Mouse (Mus musculus) bone marrow, adult 2 months (tissue): Measurements from ENCODE around the gene Ocrl. TPM values are rescaled to one million over a fixed set of nuclear protein-coding genes. Genes with fewer than 3 reads are reported as not detected.

Source experiments
- H3K27ac ChIP-seq: fragments of 200-500 bp; 2 replicates; pipeline ENCODE4 v1.5.1; 2012; ENCODE audit warnings: low read depth, mild to moderate bottlenecking, control low read depth, inconsistent platforms, low read length; ENCODE audit not compliant: control insufficient read depth, poor library complexity, insufficient read depth
- H3K4me1 ChIP-seq: fragments of 200-500 bp; 2 replicates; pipeline ENCODE4 v1.6.1; 2011; ENCODE audit warnings: low read length; ENCODE audit not compliant: control insufficient read depth, insufficient read depth
- H3K4me3 ChIP-seq: fragments of 200-500 bp; replicated peaks from 2 replicates; pipeline ENCODE3; 2011; ENCODE audit warnings: mild to moderate bottlenecking, low read depth, low read length, control low read depth; ENCODE audit not compliant: control insufficient read depth
- CTCF ChIP-seq: fragments of 200-500 bp; IDR thresholded peaks from 2 replicates; pipeline ENCODE4 v1.5.1; 2011; ENCODE audit warnings: low read length, control low read depth; ENCODE audit not compliant: control insufficient read depth, insufficient read depth
- POLR2A ChIP-seq: fragments of 200-500 bp; IDR thresholded peaks from 2 replicates; pipeline ENCODE4 v1.6.1; 2011; ENCODE audit warnings: low read depth, mild to moderate bottlenecking, control low read depth, low read length, borderline replicate concordance; ENCODE audit not compliant: control insufficient read depth
- WGBS: fragments of 180-500 bp; shearing (Covaris S2); methylation state at CpG from one replicate; pipeline ENCODE4 v1.1.7; 2018; 5-methylcytosine and 5-hydroxymethylcytosine counted together
- polyA plus RNA-seq: library from polyadenylated mRNA; stranded (reverse); fragments of >200 nt; gene quantifications from 2 replicates; pipeline ENCODE4 v1.2.4, GENCODE M21; 2011; ENCODE audit warnings: low replicate concordance; ENCODE audit not compliant: missing spikeins, insufficient read depth, insufficient read length

Ocrl gene
- polyA plus RNA-seq = 5.5 and 6.8 TPM in 2 replicates

DNA sequence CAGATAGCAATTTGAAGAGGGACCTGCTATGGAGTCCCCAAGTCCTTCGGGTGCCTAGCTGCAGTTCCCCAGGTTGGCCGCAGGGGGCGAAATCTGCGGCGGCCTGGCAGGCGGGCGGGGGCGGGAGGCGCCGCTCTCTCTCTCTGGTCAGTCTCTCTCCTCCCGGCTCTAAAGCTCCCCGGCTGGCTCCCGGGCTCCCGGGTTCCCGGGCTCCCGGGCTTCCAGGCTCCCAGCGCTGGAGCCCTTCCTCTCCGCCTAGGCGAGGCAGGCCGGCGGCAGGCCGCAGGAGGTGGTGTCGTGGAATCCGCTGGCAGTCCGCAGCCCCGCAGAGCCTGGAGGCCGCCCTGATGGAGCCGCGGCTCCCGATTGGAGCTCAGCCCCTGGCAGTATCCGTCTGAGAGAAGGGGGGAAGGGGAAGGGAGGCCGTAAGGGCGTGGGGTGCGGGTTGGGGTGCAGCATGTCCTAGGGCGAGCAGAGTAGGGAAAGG lies at the start of gene Ocrl:
TSS of gene Ocrl (plus strand) at position 82 of the 487 bp plus-strand sequence.
- H3K27ac ChIP-seq = peak within 1 kb of the TSS; percentile 58
- 10% methylated on average over 24 of the region's 35 CpGs for WGBS
- peak within 1 kb of the TSS; percentile 85 for H3K4me3 ChIP-seq
- no peaks in the 10 kb centered on the region; the same call in 1 of the 2 replicates for H3K4me1 ChIP-seq
- TF ChIP-seq POLR2A (no peak), CTCF (peak; percentile 58; the same call in 1 of the 2 replicates)

DNA sequence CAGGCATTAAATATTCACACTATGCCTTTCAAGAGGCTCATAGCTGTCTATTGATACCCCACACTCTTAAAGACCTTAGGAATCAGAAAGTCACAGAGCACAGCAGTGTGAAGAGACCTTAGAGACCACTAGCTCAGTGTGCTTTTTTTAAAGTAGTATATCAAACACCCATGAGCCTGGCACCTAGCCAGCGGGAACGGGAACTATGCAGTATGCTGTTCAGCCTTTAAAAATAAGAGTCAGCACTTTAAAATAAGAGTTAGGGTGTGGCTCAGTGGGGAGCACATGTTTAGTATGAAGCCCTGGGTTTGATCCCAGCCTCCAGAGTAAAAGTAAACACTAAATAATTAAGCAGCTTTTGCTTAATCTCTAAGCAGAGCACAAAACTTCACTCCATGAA lies 32.1 kb upstream of the Ocrl start:
- 15% methylated on average over 2 of the region's 2 CpGs for whole genome bisulfite sequencing
- Histone ChIP-seq H3K27ac (no peak overlapping the region), H3K4me1 (no peaks in the 10 kb centered on the region), H3K4me3 (no peak overlapping the region)
- TF ChIP-seq POLR2A (no peak), CTCF (no peak)

DNA sequence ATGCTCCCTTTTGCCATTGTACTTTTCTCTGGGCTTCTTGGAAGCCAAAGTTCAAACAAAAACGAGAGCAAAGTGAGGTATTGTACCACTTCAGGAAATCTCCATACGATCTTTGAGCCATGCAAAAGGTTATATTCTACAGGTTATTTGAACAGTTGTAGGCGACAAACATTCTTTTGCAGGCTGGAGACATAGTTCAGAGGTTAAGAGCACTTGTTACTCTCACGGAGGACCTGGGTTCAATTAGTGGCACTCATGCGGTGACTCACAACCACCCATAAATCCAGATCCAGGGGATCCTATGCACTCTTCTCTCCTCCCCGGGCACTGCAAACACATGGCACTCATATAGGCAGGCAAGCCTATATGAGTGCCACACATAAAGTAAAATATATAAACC lies 29.4 kb upstream of the Ocrl start:
- Histone ChIP-seq H3K4me1 (no peaks in the 10 kb centered on the region), H3K4me3 (no peak overlapping the region), H3K27ac (no peak overlapping the region)
- 82% methylated on average over 6 of the region's 6 CpGs for WGBS
- no peak for TF ChIP-seq POLR2A
- no peak for TF ChIP-seq CTCF

DNA sequence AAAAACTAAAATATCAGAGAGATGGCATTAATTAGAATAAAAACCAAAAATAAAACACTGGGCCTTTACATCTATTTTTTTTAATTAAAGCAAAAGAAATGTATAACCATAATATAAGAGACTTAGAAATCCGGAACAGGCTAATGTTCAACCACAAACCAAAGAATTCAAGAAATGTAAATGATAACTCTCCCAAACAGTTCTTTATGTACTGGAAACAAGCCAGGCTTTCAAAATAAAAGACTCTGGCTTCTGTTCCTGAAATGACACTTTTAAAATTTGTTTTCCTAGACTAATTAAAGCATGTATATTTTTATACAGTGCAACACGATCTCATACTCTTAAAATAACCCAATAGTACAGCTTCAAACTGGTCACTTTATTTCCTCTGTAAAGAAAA lies 24.8 kb upstream of the Ocrl start:
- Histone ChIP-seq H3K4me3 (no peak overlapping the region), H3K27ac (no peak overlapping the region), H3K4me1 (no peaks in the 10 kb centered on the region)
- 27% methylated on average over 2 of the region's 2 CpGs for WGBS
- TF ChIP-seq POLR2A (no peak), CTCF (no peak)

DNA sequence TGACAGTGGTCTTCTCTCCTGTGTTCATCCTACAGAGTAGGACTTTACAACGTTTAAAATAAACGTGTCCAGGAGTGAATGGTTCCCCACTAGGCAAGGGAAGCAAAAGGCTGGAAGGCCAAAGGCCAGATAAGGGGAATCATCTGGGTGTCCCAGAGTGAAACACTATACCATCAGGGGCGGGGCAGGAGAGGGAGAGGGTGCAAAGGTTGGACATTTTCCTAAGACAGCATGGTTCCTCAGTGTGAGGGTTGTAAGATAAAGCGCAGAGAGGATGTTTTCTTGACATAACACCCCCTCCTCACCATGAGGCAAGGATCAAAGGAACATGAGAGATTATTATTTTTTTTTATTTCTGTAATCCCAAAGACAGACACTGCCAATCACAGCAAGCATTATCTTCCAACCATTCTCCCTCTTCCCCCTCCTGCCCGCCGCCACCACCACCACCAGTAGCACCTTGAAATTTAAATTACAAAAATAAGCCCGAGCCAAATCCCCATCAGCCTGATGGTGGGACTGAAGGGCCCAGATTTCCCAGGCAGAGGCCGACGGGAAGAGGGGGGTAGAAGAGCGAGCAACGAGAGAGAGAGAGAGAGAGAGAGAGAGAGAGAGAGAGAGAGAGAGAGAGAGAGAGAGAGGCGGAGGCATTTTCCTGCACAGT lies 20.8 kb upstream of the Ocrl start:
- WGBS = 31% methylated on average over 10 of the region's 12 CpGs
- no peak overlapping the region for H3K27ac ChIP-seq
- no peak for TF ChIP-seq POLR2A
- no peak for TF ChIP-seq CTCF
- H3K4me1 ChIP-seq = no peaks in the 10 kb centered on the region
- H3K4me3 ChIP-seq = no peak overlapping the region

DNA sequence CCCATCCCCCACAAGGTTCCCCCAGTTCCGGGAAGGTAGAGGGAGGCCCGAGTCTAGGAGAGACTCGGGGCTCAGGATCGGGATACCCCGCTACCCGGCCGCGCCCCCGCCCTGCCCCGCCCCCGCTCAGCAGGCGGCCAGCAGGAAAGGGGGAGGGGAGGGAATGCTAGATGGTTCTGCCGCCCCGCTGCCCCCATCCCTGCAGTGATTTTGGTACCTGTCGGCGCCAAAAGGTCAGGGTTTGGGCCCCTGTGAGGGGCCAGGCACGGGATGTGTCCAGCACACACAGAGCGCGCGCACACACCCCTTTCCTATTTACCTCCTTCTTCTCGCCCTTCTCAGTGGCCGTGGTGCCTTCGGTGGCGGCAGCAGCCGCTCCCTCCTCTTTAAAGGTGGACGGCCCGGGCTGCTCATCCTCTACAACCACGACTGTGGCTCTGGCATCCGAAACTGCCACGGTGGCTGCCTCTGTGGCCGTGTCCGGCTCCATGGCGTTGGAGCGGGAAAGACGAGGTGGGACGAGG lies 20.2 kb upstream of the Ocrl start:
- TF ChIP-seq CTCF (no peak), POLR2A (no peak)
- Histone ChIP-seq H3K4me1 (no peaks in the 10 kb centered on the region), H3K4me3 (peak overlapping the region; percentile 22), H3K27ac (no peak overlapping the region)
- WGBS = 21% methylated on average over 22 of the region's 36 CpGs

DNA sequence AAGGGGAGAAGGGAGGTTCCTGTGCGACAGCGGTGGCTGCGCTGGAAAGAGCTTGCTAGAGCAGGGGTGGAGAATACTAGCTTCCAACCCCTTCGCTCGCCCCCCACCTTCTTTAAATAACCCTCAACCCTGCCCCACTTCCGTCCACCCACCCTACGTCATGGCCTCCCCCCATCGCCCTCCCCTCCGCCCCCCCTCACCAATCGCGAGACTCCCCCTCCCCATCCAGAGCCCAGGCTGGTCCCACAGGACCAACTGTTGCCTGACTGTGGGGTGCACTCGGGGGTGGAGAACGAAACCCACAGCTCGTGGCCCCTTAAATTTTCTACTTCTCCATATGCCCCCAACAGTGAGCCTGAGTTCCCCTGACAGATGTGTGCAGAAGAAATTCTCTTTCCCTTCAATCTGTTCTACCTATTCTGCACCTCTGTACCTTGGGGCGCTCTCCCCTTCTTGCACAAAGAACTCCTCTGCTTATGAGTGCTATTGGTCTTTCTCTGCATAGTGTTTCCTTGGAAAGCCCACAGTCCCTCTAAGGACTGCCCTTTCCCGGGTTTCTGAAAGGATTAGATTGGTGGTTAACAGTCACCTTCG lies 19.7 kb upstream of the Ocrl start, which contains the start of gene Smarca1:
TSS of gene Smarca1 (minus strand) at position 544 of the 594 bp plus-strand sequence.
- 14% methylated on average over 16 of the region's 17 CpGs for WGBS
- peak within 1 kb of the TSS; percentile 22 for H3K4me3 ChIP-seq
- no peaks in the 10 kb centered on the region for H3K4me1 ChIP-seq
- no peak for TF ChIP-seq CTCF
- no peak for TF ChIP-seq POLR2A
- H3K27ac ChIP-seq = no peak within 1 kb of the TSS

DNA sequence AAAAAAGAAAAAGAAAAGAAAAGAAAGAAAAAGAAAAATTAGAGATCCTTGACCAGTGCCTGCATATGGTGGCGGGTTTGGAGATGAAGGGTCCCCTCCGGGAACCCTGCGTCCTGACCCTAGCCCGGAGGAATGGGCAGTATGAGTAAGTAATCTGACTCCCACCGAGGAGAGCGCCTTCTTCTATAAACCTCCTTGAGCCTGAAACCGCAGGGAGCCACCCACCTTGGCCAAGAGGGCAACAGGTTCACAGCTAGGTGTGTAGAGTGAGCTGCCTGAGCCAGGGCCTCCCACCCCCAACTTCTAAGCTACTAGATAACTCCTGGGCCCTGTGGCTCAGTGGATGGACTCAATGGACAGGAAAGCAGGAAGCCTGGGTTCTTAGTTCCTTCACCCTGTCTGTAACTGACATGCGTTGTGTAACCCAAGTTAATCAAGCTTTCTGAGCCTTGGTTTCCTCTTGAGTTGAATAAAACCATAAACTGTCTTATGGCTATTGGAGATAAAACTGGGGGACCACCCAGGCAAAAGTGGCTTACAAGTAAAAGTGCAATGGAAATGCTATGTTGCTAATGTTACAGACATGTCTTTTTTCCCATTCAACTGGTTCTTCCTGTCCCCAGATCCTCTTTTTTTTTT lies 836 bp downstream of the Ocrl start:
- no peaks in the 10 kb centered on the region; the same call in 1 of the 2 replicates for H3K4me1 ChIP-seq
- TF ChIP-seq POLR2A = no peak
- TF ChIP-seq CTCF = no peak

More for the DNA sequence above, 836 bp downstream of the Ocrl start:
- H3K27ac ChIP-seq = no peak overlapping the region; the same call in 1 of the 2 replicates
- H3K4me3 ChIP-seq = peak overlapping the region; percentile 85
- WGBS = 13% methylated on average over 8 of the region's 8 CpGs
